Mouse (Mus musculus): ENCODE measurements around the gene Zcchc14. TPM values are rescaled to one million over a fixed set of nuclear protein-coding genes. Genes with fewer than 3 reads are reported as not detected.
A peak's percentile ranks its signal among the peaks of the same experiment; 100 is the strongest.

Gene Zcchc14
- polyA plus RNA-seq (2012; rRNA removed): 34.3 and 36.3 TPM in 2 replicates

- peak within 1 kb of the TSS; percentile 92 for H3K27ac ChIP-seq (ENCODE audit: insufficient read depth, low read length)
- peaks cover 12% of the 10 kb centered on the region; the same call in 1 of the 2 replicates for H3K4me1 ChIP-seq (ENCODE audit: control insufficient read depth, insufficient read depth, low read length)
- H3K4me3 ChIP-seq (ENCODE audit: insufficient read depth, low read length): peak within 1 kb of the TSS; percentile 100
- TF ChIP-seq CTCF (IDR thresholded peaks at IDR 0.05; ENCODE audit: extremely low read depth, insufficient read depth, low read length): no peak
- peak; percentile 56; the same call in 1 of the 2 replicates for TF ChIP-seq POLR2A (IDR thresholded peaks at IDR 0.05; ENCODE audit: extremely low read depth, insufficient read depth, low read length)
Observed at GRCm38 (mm10) chr8:121652774-121653323, at the start of gene Zcchc14. TSS of gene Zcchc14 (minus strand) at chr8:121652901.

DNA sequence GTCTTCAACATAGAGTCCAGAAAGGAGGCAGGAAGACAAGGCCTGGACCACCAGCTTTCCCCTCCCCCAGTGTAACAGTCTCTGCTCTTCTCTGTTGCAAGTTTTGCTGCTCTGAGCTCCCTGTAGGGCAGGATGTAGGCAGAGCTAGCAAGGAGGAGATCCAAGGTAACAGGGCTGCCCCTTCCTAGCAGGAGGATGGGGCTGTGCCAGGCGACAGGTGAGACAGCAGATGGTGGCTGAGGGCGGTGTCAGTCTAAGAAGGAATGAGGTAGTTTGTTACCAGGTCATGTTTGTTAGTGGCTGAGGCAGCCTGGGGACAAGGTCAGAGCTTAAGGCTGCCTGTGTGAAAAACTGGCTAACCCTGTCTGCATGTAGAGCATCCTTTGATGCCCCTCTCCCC, 47.2 kb upstream of the Zcchc14 start:
- no peak overlapping the region for H3K4me3 ChIP-seq (ENCODE audit: insufficient read depth, low read length)
- H3K4me1 ChIP-seq (ENCODE audit: control insufficient read depth, insufficient read depth, low read length): peaks cover 6% of the 10 kb centered on the region
- TF ChIP-seq POLR2A (IDR thresholded peaks at IDR 0.05; ENCODE audit: extremely low read depth, insufficient read depth, low read length): no peak
- TF ChIP-seq CTCF (IDR thresholded peaks at IDR 0.05; ENCODE audit: extremely low read depth, insufficient read depth, low read length): no peak
- no peak overlapping the region for H3K27ac ChIP-seq (ENCODE audit: insufficient read depth, low read length)

- no peak overlapping the region for H3K27ac ChIP-seq (ENCODE audit: insufficient read depth, low read length)
- peaks cover 6% of the 10 kb centered on the region for H3K4me1 ChIP-seq (ENCODE audit: control insufficient read depth, insufficient read depth, low read length)
- H3K4me3 ChIP-seq (ENCODE audit: insufficient read depth, low read length): no peak overlapping the region
- no peak for TF ChIP-seq CTCF (IDR thresholded peaks at IDR 0.05; ENCODE audit: extremely low read depth, insufficient read depth, low read length)
- no peak for TF ChIP-seq POLR2A (IDR thresholded peaks at IDR 0.05; ENCODE audit: extremely low read depth, insufficient read depth, low read length)
Observed at GRCm38 (mm10) chr8:121698615-121699101, 46.0 kb upstream of the Zcchc14 start.

DNA sequence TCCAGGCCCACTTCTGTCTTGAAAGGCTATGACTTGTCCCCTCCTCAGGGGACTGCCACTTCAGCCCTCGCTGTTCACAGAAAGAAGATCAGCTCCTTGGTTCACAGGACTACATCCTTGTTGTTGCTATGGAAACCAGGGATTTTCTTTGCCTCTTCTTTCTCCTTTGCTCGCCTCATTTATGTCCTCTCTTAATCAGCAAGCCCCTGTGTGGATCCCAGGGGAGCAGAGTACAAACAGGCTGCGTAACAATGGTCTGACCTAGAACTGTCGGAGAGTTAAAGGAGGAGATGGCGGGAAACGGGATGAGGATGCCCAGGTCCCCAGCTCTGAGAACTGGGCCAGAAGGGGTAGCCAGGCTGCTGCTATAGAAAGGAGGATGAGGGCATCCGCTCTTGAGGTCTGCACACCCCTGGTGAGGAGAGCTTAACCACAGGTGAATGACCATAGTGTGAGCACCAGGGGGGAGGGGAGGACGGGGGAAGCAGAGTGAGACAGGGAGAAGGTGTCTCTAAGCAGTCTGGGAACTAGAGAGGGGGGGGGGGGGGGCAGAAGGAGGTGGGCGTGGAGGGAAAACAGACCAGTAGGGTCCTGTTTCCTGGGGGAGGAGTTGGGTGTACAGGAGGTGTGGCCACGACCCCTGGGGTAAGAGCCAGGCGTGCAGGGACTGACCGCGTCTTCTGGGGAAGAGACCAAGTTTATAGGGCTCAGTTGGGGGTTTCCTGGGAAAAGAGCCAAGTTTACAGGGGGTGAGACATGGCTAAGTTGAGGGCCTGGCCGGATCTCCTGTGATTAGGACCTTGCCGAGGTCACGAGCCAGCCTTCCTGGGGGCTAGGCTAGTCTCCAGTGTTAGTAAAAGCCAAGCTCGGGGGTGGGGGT, 45.3 kb upstream of the Zcchc14 start:
- no peak for TF ChIP-seq CTCF (IDR thresholded peaks at IDR 0.05; ENCODE audit: extremely low read depth, insufficient read depth, low read length)
- TF ChIP-seq POLR2A (IDR thresholded peaks at IDR 0.05; ENCODE audit: extremely low read depth, insufficient read depth, low read length): no peak
- peaks cover 6% of the 10 kb centered on the region for H3K4me1 ChIP-seq (ENCODE audit: control insufficient read depth, insufficient read depth, low read length)
- H3K27ac ChIP-seq (ENCODE audit: insufficient read depth, low read length): no peak overlapping the region
- H3K4me3 ChIP-seq (ENCODE audit: insufficient read depth, low read length): peak overlapping the region; percentile 12; the same call in 1 of the 2 replicates

GRCm38 (mm10) chr8:121695585-121696184, 43.0 kb upstream of the Zcchc14 start:
- Histone ChIP-seq H3K27ac (ENCODE audit: insufficient read depth, low read length) (no peak overlapping the region), H3K4me3 (ENCODE audit: insufficient read depth, low read length) (no peak overlapping the region), H3K4me1 (ENCODE audit: control insufficient read depth, insufficient read depth, low read length) (peaks cover 6% of the 10 kb centered on the region)
- TF ChIP-seq POLR2A (IDR thresholded peaks at IDR 0.05; ENCODE audit: extremely low read depth, insufficient read depth, low read length) (no peak), CTCF (IDR thresholded peaks at IDR 0.05; ENCODE audit: extremely low read depth, insufficient read depth, low read length) (no peak)

GRCm38 (mm10) chr8:121694453-121694852, 41.8 kb upstream of the Zcchc14 start:
- Histone ChIP-seq H3K27ac (ENCODE audit: insufficient read depth, low read length) (no peak overlapping the region), H3K4me1 (ENCODE audit: control insufficient read depth, insufficient read depth, low read length) (peaks cover 6% of the 10 kb centered on the region), H3K4me3 (ENCODE audit: insufficient read depth, low read length) (no peak overlapping the region)
- TF ChIP-seq CTCF (IDR thresholded peaks at IDR 0.05; ENCODE audit: extremely low read depth, insufficient read depth, low read length): peak; percentile 82
- TF ChIP-seq POLR2A (IDR thresholded peaks at IDR 0.05; ENCODE audit: extremely low read depth, insufficient read depth, low read length): no peak

DNA sequence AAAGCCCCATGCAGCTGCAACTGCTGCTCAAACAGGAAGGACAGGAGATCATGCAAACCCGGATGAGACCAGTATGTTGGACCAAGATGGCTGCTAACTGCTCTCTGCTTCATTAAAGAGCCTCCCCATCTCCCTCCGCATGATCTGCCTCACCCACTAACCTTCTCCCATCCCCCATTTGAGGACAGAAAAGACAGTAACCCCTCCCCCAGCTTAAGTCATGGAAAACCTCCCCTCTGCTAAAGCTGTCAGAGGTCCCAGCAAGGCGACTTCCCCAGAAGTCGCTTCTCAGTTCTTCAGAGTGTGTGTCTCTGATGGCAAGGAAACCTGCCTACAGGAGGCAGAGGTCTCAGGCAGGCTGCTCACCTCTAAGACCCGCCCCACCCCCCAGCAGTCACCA, 35.8 kb upstream of the Zcchc14 start:
- no peak overlapping the region for H3K27ac ChIP-seq (ENCODE audit: insufficient read depth, low read length)

GRCm38 (mm10) chr8:121687455-121688161, 34.9 kb upstream of the Zcchc14 start:
- H3K4me1 ChIP-seq (ENCODE audit: control insufficient read depth, insufficient read depth, low read length): peaks cover 13% of the 10 kb centered on the region
- peak overlapping the region; percentile 91 for H3K27ac ChIP-seq (ENCODE audit: insufficient read depth, low read length)
- no peak for TF ChIP-seq POLR2A (IDR thresholded peaks at IDR 0.05; ENCODE audit: extremely low read depth, insufficient read depth, low read length)
- TF ChIP-seq CTCF (IDR thresholded peaks at IDR 0.05; ENCODE audit: extremely low read depth, insufficient read depth, low read length): no peak
- H3K4me3 ChIP-seq (ENCODE audit: insufficient read depth, low read length): no peak overlapping the region

More for the DNA sequence above, 35.8 kb upstream of the Zcchc14 start:
- no peak overlapping the region for H3K4me3 ChIP-seq (ENCODE audit: insufficient read depth, low read length)
- TF ChIP-seq CTCF (IDR thresholded peaks at IDR 0.05; ENCODE audit: extremely low read depth, insufficient read depth, low read length) (no peak), POLR2A (IDR thresholded peaks at IDR 0.05; ENCODE audit: extremely low read depth, insufficient read depth, low read length) (no peak)
- H3K4me1 ChIP-seq (ENCODE audit: control insufficient read depth, insufficient read depth, low read length): peaks cover 13% of the 10 kb centered on the region

GRCm38 (mm10) chr8:121685419-121685818, 32.7 kb upstream of the Zcchc14 start:
- TF ChIP-seq POLR2A (IDR thresholded peaks at IDR 0.05; ENCODE audit: extremely low read depth, insufficient read depth, low read length): no peak
- peak; percentile 61 for TF ChIP-seq CTCF (IDR thresholded peaks at IDR 0.05; ENCODE audit: extremely low read depth, insufficient read depth, low read length)

More at GRCm38 (mm10) chr8:121685419-121685818, 32.7 kb upstream of the Zcchc14 start:
- Histone ChIP-seq H3K27ac (ENCODE audit: insufficient read depth, low read length) (no peak overlapping the region), H3K4me3 (ENCODE audit: insufficient read depth, low read length) (no peak overlapping the region), H3K4me1 (ENCODE audit: control insufficient read depth, insufficient read depth, low read length) (peaks cover 13% of the 10 kb centered on the region)

Measured in cortical plate, adult 2 months (tissue).